Mouse (Mus musculus) adrenal gland, postnatal 4 days (tissue): ENCODE measurements around the gene Epha6. TPM values are rescaled to one million over a fixed set of nuclear protein-coding genes. Genes with fewer than 3 reads are reported as not detected.
"Not testable (repeated sequence)": the region's sequence is repeated elsewhere in the genome, so short reads cannot be mapped to it uniquely, and the experiment has no call there.

Source experiments
- DNase-seq, 2 experiments: peaks; one replicate each; pipeline ENCODE4 v3.0.0; 2021 to 2022; ENCODE audit warnings: low spot score in 2 of 2, mixed read lengths in 2 of 2
- total RNA-seq, 2 experiments: library from RNA; stranded (reverse); gene quantifications; 2 replicates each; pipeline ENCODE4 v1.2.3; 2021

Epha6 gene
- total RNA-seq, 2 experiments from 2014 or later, result 0.14 to 0.51 TPM

DNA sequence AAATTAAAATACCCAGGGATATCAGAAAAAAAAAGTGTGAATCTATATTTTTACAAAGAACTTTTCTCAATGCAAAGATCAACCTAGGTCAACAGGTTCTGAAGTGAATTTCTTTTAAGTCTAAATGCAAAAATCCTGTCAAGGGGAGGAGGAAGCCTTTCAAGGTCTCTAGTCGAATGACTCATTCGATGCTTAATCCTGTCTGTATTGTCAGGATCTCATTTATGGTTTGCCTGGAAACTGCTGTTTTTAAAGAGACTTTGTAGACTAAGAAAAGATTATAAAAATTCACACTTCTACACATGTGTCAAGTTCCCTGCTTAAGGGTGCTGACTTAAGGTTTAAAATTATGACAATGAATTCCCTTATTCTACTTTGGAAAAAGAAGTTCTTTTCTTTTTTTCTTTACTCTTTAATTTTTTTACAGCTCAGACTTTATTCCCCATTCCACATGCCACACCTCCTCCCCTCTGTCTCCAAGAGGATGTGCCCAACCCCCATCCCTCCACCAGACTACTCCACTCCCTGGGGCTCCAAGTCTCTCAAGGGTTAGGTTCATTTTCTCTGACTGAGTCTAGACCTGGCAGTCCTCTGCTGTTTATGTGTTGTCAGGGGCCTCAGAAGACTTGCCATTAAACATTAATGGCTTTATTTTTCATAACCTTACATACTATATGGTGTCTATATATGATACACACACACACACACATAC lies 598.3 kb downstream of the Epha6 start:
- no peak for DNase-seq

GRCm38 (mm10) chr16:59969816-59970215 lies 635.5 kb downstream of the Epha6 start:
- no peak for DNase-seq

DNA sequence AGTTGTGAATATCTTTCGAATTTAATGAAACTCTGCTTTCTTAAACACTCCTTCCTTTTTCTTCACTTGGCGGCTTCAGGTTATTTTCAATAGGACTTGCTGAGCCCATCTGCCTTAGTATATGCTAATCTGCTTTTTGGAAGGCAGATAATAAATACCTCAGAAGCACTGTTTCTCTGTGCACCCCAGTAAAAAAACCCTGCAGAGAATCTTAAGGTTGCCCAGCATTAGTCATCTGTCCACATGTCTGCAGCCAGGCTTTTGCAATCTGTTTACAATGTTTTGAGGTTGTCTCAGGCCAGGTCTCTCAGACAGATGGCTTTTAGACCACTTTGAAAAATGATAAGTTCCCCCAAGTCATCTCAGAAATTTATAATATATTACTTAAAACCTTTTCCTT lies 649.6 kb downstream of the Epha6 start:
- DNase-seq, result no peak

DNA sequence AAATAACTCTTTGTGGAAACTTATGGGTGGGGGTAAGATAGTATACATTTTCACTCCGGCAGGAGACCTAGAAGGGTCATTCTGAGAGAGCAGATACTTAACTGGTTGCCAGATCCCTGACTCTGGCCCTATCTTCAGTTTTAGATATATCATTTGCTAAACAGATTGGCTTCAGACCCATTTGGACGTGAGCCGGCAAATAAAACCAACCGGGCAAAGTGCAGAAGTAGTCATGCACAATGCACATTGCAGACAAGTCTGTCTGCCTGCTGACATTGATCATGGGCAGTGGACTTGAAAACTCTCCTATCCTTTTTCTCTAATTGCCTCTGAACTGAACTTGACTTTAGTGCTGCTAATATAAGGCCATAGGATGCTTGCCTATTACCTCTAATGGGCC lies 681.6 kb downstream of the Epha6 start:
- DNase-seq, result no peak

- no peak for DNase-seq
These were observed 725.3 kb downstream of the Epha6 start for GRCm38 (mm10) chr16:59880073-59880472.

- no peak for DNase-seq
These were observed 733.5 kb downstream of the Epha6 start for GRCm38 (mm10) chr16:59871792-59872191.

- DNase-seq, result no peak
These were observed 751.1 kb downstream of the Epha6 start for GRCm38 (mm10) chr16:59854160-59854717.

DNA sequence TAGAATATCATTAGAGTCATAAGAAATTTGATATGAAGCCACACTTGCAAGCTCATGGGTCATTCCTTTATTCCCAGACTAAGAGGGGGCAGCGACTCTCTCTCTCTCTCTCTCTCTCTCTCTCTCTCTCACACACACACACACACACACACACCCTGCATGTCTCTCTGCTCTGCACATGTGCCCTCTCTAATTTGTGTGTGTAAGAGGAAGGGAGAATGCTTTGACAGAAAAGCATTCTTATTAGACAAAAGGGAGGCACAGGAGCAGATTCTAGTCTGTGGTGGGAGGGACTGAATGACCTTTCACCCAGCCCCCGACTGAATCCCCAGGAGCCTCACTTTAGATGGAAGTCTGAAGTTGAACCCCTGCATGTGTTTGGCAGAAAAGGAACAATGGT lies 752.6 kb downstream of the Epha6 start:
- no peak for DNase-seq

DNA sequence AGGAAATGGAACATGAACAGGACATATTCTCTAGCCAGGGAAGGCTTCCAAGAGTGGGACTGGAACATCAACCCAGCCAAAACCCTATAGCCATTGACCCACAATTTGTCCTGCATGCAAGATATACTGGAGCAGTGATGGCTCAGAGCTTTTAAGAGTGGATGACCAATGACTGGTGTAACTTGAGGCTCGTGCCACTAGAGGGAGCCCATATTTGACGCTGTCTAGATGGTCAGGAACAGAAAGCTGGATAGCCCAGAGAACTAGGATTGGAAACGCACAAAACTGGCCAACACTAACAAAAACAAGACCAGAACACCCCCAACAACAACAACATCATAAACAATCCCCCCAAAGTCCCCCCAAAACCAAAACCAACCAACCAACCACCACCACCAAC lies 758.8 kb downstream of the Epha6 start:
- DNase-seq, result peak in 1 of 2 experiments; percentile 11

DNA sequence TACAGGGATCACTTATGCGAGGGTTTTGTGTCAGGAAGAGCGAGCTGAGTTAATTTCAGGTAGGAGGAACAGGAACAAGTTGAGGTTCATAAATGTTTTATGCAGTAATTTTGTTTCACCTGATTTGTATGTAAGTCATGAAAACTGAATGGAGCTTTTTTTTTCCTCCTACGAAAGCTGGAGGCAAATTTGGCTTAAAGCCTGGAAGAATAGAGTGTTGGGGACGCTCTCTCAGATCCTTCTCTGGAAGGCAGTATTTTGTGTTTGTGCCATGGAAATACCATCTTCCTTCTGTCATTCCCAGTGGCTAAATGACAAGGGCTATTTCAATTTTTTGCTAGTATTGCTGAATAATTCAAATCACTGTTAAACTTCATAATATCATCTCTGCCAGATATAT lies 768.6 kb downstream of the Epha6 start:
- DNase-seq, result no peak

DNA sequence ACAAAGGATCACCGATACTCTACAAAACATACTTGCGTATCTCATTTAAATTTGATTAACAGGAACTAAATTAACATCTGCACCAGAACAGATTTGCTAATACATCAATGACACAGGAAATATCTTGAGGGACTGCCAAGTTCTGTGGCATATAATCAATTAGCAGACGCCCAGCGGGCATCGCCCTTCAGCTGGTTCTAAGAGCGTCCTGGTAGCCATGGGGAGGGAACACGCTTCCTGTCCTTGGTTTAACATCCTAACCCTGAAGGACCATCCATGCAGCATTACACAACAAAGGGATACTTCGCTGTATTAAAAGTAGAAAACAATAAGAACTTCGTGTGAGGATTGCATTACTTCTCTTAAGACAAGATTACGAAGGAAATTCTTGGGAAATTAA lies 769.0 kb downstream of the Epha6 start:
- DNase-seq, result no peak

DNA sequence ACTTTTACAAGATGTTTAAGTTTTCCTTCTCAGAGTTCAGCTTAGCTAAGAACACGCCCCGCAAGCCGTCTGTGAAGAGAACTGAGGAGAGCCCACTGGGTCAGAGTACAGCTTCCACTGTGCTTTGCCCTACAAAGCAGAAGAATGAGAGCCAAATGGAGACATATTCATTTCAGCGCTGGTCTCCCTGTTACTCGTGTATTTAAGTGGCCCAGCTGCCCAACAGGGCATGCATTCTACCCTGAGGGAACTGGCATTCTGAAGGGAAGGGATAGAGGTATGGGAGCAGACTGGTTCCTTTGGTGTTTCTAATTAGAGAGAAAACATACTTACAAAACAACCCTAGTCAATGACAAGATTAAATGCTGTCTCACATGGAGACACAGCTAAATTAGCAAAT lies 772.9 kb downstream of the Epha6 start:
- no peak for DNase-seq

DNA sequence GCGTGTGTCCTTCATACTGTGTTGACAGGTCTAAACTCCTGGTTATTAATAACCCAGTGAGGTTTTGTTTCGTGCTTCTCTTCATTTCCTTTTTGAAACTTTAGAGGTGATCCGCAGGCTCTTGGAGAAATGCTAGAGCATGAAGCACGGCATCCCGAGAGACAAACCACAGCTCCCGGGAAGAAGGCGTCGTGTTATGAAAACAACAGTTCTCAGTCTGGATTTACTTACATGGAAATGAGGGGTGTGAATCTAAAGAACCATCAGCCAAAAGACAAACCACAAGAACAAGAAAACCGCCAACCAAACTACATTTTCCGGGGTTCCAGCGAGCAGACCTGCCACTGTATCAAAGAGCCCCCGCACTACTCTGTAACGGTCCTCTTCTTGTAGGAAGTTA lies 775.7 kb downstream of the Epha6 start:
- DNase-seq, result no peak

DNA sequence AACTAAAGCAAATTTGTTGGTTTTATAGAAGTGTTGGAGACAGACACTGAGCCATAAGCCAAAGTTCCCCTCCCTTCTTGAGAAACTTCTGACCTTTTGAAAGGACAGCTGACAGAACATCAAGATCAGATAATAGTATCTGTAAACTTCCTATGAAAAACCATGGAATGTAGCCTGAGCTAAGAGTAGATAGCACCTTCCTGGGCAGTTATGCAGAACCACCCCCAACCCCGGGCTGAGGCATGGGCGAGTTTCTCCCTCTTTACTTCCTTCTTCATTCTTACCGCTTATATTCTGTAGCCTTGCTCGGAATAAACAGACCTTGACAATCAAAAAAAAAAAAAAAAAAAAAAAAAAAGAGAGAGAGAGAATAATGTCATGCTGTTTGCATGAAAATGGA lies 805.5 kb downstream of the Epha6 start:
- not testable (repeated sequence) for DNase-seq

DNA sequence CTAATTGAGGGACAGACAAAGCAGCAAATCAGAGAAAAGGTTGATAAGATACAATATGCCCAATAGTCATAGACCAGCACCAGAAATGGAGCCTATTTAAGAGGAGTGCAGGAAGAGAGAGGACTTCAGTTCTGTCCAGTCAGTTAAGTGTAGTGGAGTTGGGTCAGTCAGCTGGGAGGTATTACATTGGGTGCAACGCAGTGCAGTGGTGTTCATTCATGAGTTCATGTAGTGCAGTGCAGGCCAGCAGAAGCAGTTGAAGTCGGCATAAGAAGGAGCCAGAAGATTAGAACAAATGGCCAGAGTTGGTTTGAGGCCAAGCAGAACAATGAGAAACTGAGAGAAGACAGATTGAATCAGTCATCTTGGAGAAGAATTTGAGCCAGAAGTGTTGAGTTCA lies 833.0 kb downstream of the Epha6 start:
- DNase-seq, result no peak

GRCm38 (mm10) chr16:59770421-59770820 lies 834.9 kb downstream of the Epha6 start:
- no peak for DNase-seq

DNA sequence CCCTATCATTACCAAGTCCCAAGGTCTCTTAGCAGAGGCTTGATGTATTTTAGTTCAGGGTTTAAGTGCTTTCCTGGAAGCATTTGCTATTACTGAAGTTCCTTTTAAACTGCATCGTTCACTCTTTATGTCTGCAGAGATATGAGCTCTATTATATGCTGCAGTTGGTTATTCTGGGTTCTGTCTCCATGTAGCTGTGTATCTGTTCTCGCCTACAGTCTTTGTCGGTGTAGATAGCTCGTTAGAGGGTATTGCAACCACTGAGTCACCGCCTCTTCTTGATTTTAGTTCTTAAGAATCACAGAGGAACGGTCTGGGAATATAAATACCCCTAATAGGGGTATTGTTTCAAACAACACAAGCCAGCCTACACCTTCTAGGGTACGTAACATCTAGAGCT lies 835.4 kb downstream of the Epha6 start:
- DNase-seq, result no peak

DNA sequence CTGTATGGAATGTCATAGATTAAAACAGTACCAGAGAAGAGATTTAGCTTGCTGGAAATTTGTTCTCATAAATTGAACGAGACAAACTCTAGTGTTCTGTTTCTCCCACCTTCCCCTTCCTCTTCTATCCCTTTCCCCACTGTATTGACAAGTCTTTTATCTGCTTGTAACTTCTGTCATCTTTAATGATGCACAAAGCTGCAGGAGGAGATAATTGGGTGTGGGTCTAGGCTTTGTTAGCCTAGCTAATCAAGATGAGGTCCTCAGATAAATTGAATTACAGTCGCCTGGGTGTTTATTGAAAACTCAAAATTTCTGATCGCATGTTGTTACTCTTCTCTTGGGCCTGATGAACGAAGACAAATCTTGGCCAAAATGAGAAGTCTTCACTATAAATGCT lies 844.5 kb downstream of the Epha6 start:
- DNase-seq, result no peak

- DNase-seq, result no peak
These were observed 854.4 kb downstream of the Epha6 start for GRCm38 (mm10) chr16:59750905-59751304.

DNA sequence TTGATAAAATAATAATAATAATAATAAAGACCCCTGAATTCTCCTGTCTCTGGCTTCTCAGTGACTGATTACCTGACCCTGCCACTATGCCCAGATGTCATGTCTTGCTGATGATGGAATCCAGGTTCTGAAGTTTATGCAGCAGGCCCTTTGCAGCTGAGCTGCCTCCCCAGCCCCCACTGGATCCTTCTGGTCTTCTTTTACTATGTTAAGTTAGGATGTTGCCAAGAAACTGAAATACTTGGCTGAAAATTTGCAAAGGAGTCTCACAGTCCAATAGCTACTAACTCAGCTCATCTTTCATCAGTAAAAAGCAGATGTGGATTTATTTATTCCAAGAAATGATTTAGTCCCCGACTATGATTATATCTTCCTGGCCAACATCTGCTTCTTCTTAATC lies 861.7 kb downstream of the Epha6 start:
- no peak for DNase-seq

DNA sequence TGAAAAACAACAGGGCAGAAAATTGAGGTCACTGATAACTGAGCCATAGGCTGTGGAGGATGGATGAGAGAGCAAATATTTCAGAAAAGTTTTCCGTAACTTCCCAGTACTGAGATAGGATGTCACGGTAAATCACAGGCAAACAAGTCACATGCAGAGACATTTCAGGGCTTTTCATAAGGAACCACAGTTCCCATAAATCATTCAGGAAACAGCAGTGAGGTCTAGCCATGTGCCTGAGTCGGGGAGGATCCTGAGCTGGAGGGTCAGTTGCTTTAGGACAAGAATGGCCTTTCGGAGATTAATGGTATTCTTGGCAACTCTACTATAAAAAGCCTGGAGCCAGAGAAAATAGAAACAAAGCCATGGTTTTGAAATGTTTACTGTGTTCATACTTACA lies 889.8 kb downstream of the Epha6 start:
- DNase-seq, result no peak

GRCm38 (mm10) chr16:59693230-59693629 lies 912.1 kb downstream of the Epha6 start:
- no peak for DNase-seq

- DNase-seq, result no peak
These were observed 916.2 kb downstream of the Epha6 start for GRCm38 (mm10) chr16:59689120-59689519.
